Mouse (Mus musculus): ENCODE measurements around the gene Fam241b.

The Fam241b gene

DNA sequence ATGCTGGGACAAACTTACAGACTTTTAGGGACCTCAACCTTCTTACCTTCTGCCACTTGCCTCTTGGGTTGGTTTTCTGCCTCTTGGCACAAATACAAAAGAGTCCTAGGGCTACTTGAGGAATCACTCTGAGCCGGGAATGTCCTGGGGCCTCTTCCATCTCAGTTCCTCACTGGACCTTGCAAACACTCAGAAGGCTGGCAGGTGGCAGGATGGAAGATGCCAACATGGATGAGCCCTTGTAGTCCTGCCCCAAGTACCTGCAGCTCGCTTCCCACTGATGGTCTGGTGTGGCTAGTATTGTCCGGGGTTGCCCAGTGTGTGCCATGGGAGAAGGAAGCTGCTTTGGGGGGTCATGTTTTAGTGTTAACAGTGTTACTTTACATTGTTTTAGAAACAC is 73.8 kb downstream of the Fam241b start:
- DNase-seq = no peak

DNA sequence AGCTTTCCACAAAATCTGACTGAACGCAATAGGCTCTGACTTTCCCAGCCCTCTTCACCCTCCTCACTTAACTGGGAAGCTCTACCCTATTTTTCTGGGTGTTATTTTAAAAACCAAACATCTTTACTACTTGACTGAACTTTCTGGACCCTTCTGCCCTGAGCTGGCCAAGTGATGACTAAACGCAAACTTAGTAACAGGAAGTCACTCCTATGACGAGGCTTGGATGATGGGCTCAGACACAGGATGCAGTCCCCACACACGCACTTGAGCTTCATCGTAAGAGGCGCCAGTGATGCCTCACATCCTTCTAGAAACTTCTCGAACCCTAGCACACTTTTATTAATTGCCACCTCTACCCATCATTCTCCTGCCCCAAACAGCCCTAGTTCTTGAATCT is 74.3 kb downstream of the Fam241b start:
- DNase-seq = no peak

- DNase-seq = no peak
These were observed 75.2 kb downstream of the Fam241b start for GRCm38 (mm10) chr10:62068532-62068931.

- DNase-seq = peak; percentile 42
These were observed 77.5 kb downstream of the Fam241b start for GRCm38 (mm10) chr10:62066213-62066612.

DNA sequence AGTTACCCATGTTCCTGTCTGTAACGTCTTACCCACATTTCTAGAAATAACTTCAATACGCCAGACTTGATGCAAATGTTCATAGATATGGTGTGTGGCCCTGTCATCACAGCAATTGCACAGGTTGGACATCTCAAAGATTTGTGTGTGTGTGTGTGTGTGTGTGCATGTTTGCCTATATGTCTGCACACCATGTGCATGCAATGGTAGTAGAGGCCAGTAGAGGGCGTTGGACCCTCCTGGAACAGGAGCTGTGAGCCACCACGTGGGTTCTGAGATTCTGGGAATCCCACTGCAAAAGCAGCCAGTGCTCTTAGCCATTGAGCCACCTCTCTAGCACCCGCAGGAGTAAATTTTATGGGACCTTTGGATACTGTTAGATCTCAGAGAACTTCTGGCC is 80.9 kb downstream of the Fam241b start:
- DNase-seq = no peak

GRCm38 (mm10) chr10:62060969-62061678 is 82.6 kb downstream of the Fam241b start:
- no peak for DNase-seq

GRCm38 (mm10) chr10:62060224-62060913 is 83.4 kb downstream of the Fam241b start:
- no peak for DNase-seq

DNA sequence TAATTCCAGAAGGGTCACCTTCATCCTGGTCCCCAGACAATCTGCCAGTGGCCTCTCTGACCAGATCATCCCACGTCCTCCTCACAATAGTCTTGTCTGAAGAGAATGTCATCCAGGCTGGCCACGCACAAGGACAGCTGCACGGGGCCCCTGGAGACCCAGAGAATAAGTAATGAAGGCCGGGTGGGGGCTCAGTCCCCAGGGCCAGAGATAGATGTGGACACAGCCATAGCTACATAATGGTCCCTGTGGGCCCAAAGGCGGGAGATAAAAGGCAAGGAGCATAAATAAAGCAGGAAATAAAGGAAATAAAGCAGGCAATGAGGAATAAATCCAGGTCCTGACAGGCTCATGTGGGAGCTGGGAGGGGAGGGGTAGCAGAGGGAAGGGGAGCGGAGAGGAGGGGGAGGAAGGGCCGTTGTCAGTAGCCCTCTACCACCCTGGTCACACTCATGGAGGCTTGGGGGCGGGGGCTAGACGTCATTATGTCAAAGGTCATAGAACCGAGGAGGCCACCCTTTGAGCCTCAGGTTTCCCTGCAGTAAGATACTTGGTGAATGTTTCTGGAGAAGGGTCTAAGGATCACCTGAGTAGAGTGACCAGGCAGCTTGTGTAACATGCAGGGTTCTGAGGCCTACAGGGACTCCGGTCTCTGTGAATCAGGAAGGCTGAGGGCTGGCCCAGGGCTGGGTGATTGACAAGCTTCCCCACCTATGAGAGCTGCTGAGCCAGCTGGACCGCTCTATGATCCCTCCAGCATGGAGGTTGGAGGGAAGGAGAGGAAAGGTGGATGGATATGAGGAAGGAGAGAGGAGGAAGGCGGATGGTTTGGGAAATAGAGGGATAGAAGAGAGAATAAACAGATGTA is 85.0 kb downstream of the Fam241b start:
- peak; percentile 33 for DNase-seq

Measured in kidney, adult 9 months (tissue).